Mouse (Mus musculus): ENCODE measurements around the gene Lzts3.
A peak's percentile ranks its signal among the peaks of the same experiment; 100 is the strongest.

Gene Lzts3

DNA sequence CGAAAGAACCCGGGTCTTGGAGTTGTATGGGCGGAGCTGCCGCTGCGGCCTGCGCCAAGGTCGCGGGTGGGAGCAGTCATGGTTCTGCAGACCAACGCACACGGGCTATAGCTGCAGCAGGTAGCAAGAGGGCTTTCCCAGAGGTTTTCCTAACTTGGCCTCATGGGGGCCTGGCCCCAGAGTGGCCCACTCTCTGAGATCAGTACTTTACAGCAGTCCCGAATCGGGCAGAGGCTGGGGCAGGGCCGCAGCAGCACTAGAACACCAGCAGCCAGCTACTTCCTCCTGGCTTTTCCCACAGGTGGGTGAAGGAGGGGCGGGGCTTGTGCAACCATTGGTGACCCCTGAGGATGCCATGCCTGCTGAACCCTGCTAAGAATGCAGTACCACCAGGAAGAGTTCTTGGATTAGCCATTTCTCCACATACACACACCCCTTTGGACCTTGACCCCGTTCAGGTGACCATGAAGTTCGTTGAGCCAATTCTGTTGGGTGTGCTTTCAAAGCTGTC is 4.4 kb downstream of the Lzts3 start:
- DNase-seq (ENCODE audit: extremely low spot score, low read depth, low spot score) = no peak

DNA sequence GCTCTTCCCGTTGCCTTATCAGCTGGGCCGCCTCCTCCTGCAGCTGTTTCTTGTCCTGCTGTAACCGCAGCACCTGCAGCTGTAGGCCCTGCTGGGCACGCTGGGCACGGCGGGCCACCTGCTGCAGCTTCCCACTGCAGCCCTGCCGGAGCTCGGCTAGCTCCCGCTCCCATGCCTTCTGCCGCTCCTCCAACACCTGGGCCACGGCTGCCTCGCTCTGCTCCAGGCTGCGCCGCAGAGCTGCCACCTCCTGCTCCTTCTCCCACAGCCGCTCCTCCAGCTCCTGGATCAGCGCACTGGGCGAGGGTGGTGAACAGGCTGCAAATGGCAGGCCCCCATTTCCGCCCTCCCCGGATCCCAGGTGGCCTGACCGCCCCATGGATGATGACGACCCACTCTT is 6.8 kb downstream of the Lzts3 start:
- DNase-seq (ENCODE audit: extremely low spot score, low read depth, low spot score) = no peak

DNA sequence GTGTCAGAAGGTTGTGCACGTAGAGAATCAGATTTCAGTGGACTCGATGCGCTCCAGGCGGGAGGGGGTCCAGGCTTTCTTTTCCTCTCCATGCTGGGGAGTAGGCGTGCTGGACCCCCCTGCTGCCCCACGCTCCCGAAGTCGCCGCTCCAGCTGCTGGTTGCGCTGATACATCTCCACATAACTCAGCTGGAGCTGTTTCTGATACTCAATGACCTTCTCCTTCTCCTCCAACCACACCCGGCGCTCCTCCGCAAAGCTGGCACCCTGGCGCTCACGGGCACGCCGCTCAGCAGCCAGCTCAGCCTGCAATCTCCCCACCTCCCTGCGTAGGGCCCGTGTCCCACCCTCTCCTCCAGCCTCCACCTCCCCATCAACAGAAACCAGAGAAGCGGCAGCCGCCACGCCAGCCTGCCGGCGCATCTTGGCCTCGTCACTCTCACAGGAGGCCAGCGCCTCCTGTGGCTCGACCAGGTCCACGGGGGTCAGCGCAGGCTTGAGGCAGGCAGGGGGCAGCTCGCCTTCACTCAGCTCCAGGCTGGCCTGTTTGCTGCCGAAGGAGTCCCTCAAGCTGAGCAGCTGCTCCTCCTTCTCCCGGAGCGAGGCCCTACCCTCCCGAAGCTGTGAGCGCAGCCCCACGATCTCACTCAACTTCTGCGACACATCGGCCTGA is 7.7 kb downstream of the Lzts3 start:
- no peak for DNase-seq (ENCODE audit: extremely low spot score, low read depth, low spot score)

GRCm38 (mm10) chr2:130634006-130634738 is 8.4 kb downstream of the Lzts3 start:
- DNase-seq (ENCODE audit: extremely low spot score, low read depth, low spot score) = no peak

DNA sequence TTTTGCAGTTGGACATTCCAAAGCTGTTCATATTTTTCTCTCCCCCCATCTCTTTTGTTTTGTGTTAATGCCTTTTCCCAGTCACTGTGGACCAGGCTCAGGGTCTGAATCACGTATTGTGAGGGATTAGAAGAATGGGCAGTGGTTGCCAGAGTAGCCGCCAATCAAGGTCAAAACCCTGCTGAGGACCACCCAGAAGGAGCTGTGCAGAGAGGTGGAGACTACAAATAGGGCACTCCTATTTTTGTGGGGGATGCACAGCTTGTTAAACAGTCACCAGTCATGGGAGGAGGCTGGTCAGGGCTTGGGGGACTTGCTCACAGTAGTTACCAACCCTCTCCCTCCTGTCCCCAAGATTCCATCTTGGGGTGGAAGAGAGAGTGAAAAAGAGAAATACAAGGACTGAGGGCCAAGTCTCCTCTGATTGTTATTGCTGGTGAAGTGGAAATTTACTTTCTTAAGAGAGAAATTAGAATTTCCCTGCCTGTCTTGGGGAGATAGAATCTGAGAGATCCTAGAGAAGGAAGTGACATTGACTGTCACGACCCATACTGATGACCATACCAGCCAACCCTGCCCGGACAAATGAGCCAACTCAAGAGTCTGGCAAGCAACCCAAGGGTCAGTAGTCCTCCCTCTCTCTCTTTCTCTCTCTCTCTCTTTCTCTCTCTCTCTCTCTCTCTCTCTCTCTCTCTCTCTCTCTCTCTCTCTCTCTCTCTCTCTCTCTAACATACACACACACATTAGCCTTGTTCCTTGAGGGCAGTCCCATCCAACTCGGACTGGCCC is 9.5 kb downstream of the Lzts3 start:
- DNase-seq (ENCODE audit: extremely low spot score, low read depth, low spot score) = no peak

GRCm38 (mm10) chr2:130632416-130632815 is 10.2 kb downstream of the Lzts3 start:
- DNase-seq (ENCODE audit: extremely low spot score, low read depth, low spot score) = no peak

- DNase-seq (ENCODE audit: extremely low spot score, low read depth, low spot score) = peak; percentile 47
These were observed 12.8 kb downstream of the Lzts3 start, which contains the start of the genes Fastkd5 and Ubox5 for GRCm38 (mm10) chr2:130629839-130630203. Gene Fastkd5, minus strand, starts transcription at chr2:130630027. Gene Ubox5, minus strand, starts transcription at chr2:130630038.

DNA sequence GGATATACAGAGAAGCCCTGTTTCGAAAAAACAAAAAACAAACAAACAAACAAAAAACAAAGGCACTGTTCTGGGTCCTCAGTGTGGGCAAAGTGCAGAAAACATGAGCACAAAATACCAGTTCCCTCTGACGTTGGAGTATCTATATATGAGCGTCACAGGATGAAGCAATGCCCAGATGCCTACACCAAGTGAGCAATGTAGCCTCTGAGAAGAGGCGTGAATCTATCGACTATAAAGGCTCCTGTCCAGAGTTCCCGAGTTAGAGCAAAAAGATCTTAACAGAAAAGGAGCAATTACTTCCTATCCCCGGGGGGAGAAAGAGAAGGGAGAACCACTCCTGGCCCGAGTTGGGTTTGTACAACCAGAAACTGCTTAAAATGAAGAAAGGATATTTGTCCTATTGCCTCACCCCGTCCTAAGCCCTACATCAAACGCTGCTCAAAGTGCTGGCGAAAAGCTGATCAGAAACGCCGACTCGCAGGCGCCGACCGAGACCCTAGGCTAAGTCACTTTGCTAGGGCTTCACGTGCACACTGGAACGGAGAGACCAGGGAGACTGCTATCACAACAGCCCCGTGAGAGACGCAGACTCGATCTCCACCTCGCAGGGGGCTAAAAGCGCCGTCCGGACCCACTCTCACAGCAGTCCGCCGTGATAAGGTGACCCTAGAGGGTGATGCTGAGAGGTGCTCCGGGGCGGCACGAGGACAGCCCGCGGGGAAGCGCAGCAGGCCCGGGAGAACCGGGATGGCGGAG is 13.3 kb downstream of the Lzts3 start:
- DNase-seq (ENCODE audit: extremely low spot score, low read depth, low spot score) = no peak

- DNase-seq (ENCODE audit: extremely low spot score, low read depth, low spot score) = no peak
These were observed 14.2 kb downstream of the Lzts3 start for GRCm38 (mm10) chr2:130628424-130628823.

- DNase-seq (ENCODE audit: extremely low spot score, low read depth, low spot score) = no peak
These were observed 23.6 kb downstream of the Lzts3 start for GRCm38 (mm10) chr2:130618972-130619371.

DNA sequence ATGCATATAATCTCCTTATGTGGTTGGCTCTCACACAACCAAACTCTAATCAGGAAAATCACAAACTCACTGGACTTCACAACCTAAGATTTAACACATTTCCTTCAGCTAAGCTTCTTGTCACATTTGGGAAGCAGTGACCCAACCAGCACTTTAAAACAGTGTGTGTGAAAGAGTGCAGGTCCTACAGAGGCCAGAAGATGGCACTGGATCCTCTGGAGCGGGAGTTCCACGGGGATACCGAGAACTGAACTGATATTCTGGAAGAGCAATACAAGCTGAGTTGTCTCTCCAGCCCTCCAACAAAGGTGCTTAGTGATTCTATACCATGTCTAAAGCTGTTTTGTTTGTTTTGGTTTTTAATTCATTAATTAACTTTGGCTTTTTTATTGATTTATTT is 29.5 kb downstream of the Lzts3 start:
- no peak for DNase-seq (ENCODE audit: extremely low spot score, low read depth, low spot score)

- no peak for DNase-seq (ENCODE audit: extremely low spot score, low read depth, low spot score)
These were observed 40.4 kb downstream of the Lzts3 start for GRCm38 (mm10) chr2:130602195-130602594.

DNA sequence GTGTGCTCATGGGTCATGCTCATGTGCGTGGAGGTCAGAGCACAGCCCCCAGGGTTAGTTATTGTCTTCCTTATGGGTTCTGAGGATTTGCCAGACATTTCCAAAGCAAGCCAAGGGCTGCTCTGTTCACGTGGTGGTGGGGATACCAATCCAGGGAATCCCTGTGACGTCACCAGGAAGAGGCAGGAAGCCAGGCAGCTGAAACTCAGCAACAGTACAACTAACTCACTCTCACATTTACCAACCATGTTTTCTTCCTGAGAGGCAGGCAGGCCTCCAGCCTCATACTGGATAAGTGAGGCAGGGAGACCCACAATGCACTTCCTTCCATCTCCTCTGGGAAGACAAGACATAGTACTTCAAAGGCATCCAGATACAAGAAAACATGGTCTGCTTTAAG is 44.2 kb downstream of the Lzts3 start:
- DNase-seq (ENCODE audit: extremely low spot score, low read depth, low spot score) = no peak

- no peak for DNase-seq (ENCODE audit: extremely low spot score, low read depth, low spot score)
These were observed 45.0 kb downstream of the Lzts3 start for GRCm38 (mm10) chr2:130597601-130598010.

- no peak for DNase-seq (ENCODE audit: extremely low spot score, low read depth, low spot score)
These were observed 47.0 kb downstream of the Lzts3 start for GRCm38 (mm10) chr2:130595596-130595995.

GRCm38 (mm10) chr2:130591016-130591415 is 51.6 kb downstream of the Lzts3 start:
- DNase-seq (ENCODE audit: extremely low spot score, low read depth, low spot score) = no peak

DNA sequence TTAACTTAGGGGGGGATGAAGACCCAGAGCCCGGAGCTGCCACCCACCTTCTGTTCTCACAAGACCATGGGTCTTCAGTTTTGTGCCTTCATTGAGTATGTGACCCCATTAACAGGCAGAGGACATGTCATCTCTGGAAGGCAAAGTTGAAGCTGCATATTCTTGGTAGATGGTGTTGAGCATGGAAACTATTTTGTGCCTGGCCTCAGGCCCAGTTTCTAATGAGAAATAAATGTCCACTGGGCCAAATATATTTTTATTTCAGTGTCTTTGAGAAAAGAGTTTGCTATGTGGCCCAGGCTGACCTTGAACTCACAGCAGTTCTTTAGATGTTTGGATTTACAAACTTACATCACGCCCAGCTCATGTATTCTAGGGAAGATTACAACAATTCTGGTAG is 52.8 kb downstream of the Lzts3 start:
- no peak for DNase-seq (ENCODE audit: extremely low spot score, low read depth, low spot score)

DNA sequence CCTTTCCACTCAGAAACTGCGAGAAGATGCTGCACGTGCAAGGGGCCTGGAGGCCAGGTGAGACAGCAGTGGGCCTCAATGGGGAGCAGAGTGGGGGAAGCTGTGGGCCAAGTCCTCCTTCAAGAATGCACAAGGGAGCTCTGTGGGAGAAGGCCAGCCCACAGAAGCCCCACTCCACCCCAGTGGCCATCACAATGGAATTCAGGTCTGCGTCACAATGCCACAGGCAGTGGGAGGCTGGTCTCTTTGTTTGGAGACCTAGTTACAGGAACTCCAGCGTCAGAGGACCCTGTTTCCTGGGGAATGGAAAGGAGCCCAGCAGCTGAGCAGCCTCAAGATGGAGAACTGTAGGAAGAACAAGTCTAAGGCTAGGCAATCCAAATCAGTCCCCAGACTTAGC is 53.4 kb downstream of the Lzts3 start:
- DNase-seq (ENCODE audit: extremely low spot score, low read depth, low spot score) = no peak

- no peak for DNase-seq (ENCODE audit: extremely low spot score, low read depth, low spot score)
These were observed 54.2 kb downstream of the Lzts3 start for GRCm38 (mm10) chr2:130588373-130588772.

GRCm38 (mm10) chr2:130586016-130586415 is 56.6 kb downstream of the Lzts3 start:
- no peak for DNase-seq (ENCODE audit: extremely low spot score, low read depth, low spot score)
